In the genomic region with DNA sequence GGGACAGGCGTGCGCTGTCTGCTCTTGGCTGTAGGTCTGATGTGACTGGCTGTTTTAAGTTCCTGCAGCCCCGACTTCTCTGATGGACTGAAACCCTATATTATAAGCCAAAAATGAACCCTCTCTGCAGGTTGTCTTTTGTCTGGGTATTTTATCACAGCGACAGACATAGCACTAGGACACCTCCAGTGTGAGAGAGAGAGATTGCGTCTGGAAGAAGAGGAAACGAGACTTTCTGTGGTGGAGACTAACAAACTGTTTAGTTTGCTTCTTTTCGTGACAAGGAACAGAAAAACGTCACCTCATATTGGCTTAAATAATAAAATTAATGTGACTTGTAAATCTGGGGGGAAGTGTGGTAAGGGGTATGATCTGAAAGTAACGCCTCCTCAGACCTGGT, we compare ENCODE assay signal across 14 mouse cellular contexts.
"Had no signal": no experiment of that assay in that cellular context is flagged by ENCODE, and none has a peak within 500 bp of the region (broad histone marks: within the 10 kb centered on the region; RNA-seq: fewer than 3 reads in every experiment).

No protein-coding gene starts in this region.

- H3K27me3 ChIP-seq: lung, embryonic 15.5 days had no signal

- H3K36me3 ChIP-seq: limb, embryonic 12.5 days; liver, embryonic 13.5 days; lung, embryonic 15.5 days; midbrain, embryonic 12.5 days had no signal

- DNase-seq: kidney, adult 8-10 months; kidney, postnatal 4 days; liver; liver, embryonic 13.5 days; liver, postnatal 0 days; spleen, adult 18-20 months; thymus, postnatal 4 days had no signal

- H3K9ac ChIP-seq: limb, embryonic 12.5 days; liver, embryonic 13.5 days; liver, postnatal 0 days; lung, embryonic 15.5 days; midbrain, embryonic 12.5 days had no signal

- H3K27ac ChIP-seq: kidney, postnatal 0 days; layer of hippocampus, adult 2 months; limb, embryonic 12.5 days; liver, embryonic 13.5 days; lung, embryonic 15.5 days; midbrain, embryonic 12.5 days had no signal

- H3K9me3 ChIP-seq: limb, embryonic 12.5 days; liver, embryonic 13.5 days; lung, embryonic 15.5 days; midbrain, embryonic 12.5 days had no signal

- H3K4me3 ChIP-seq: layer of hippocampus, adult 2 months; limb, embryonic 12.5 days; liver, embryonic 13.5 days; lung, embryonic 15.5 days; midbrain, embryonic 12.5 days had no signal

- H3K4me2 ChIP-seq: limb, embryonic 12.5 days; liver, embryonic 13.5 days; lung, embryonic 15.5 days; midbrain, embryonic 12.5 days had no signal

- ATAC-seq: intestine, postnatal 0 days; liver, postnatal 0 days; midbrain, embryonic 16.5 days had no signal
